Mouse (Mus musculus) right cerebral cortex, adult 2 months (tissue): Measurements from ENCODE around the gene Sec24c.

Experiments
- DNase-seq, 2 experiments: peaks; one replicate each; pipeline ENCODE4 v3.0.0; 2021 to 2022; ENCODE audit warnings: low spot score in 2 of 2

The Sec24c gene

GRCm38 (mm10) chr14:20735052-20735451, 60.9 kb downstream of the Sec24c start:
- no peak for DNase-seq

- no peak for DNase-seq
These were observed 61.8 kb downstream of the Sec24c start for GRCm38 (mm10) chr14:20735892-20736390.

- peak in 1 of 2 experiments; percentile 45 for DNase-seq
These were observed 63.2 kb downstream of the Sec24c start for GRCm38 (mm10) chr14:20737306-20737705.

- no peak for DNase-seq
These were observed 64.4 kb downstream of the Sec24c start for GRCm38 (mm10) chr14:20738511-20738910.

- DNase-seq, result no peak
These were observed 67.2 kb downstream of the Sec24c start for GRCm38 (mm10) chr14:20741301-20741700.

GRCm38 (mm10) chr14:20743614-20744013, 69.5 kb downstream of the Sec24c start:
- no peak for DNase-seq
